Mouse (Mus musculus): ENCODE results near the gene Cul5.

GRCm38 (mm10) chr9:53615246-53615645 is 54.6 kb downstream of the Cul5 start:
- TF ChIP-seq CTCF (IDR thresholded peaks at IDR 0.05; ENCODE audit: borderline replicate concordance, control insufficient read depth, extremely low read depth, insufficient read depth, low read length, poor library complexity) (no peak), POLR2A (IDR thresholded peaks at IDR 0.05; ENCODE audit: control insufficient read depth, extremely low read depth, insufficient read depth, low read length, poor library complexity) (no peak)
